Mouse (Mus musculus) CH12.LX (cell line): Measurements from ENCODE around the gene Dync2h1. TPM values are rescaled to one million over a fixed set of nuclear protein-coding genes. Genes with fewer than 3 reads are reported as not detected.

Experiments used
- DNase-seq: peaks from one replicate; pipeline ENCODE4 v3.0.0-alpha.2; 2013; ENCODE audit errors: extremely low read depth
- H3K27ac ChIP-seq: 2 replicates; pipeline ENCODE4 v1.5.1; 2012; ENCODE audit warnings: low read depth, mild to moderate bottlenecking, control low read depth, moderate library complexity; ENCODE audit not compliant: insufficient read depth
- H3K27me3 ChIP-seq: replicated peaks from 2 replicates; pipeline ENCODE3; 2012; ENCODE audit warnings: inconsistent platforms
- H3K36me3 ChIP-seq, 2 experiments: replicated peaks in 1 of 2; 2 replicates each; pipeline versions ENCODE3 to v1.6.1; 2012; ENCODE audit warnings: inconsistent platforms in 1 of 2, low read length in 1 of 2, mild to moderate bottlenecking in 1 of 2, mixed read lengths in 1 of 2, moderate library complexity in 1 of 2; ENCODE audit not compliant: control insufficient read depth in 1 of 2, insufficient read depth in 1 of 2
- H3K4me1 ChIP-seq, 2 experiments: 2 replicates each; pipeline ENCODE4 v1.6.1; 2012; ENCODE audit warnings: inconsistent platforms in 1 of 2, moderate library complexity in 1 of 2; ENCODE audit not compliant: insufficient read depth in 2 of 2, control insufficient read depth in 1 of 2
- H3K4me2 ChIP-seq: 2 replicates; pipeline ENCODE4 v1.6.1; 2012; ENCODE audit warnings: low read depth, mild to moderate bottlenecking, control low read depth; ENCODE audit not compliant: poor library complexity, insufficient read depth, severe bottlenecking
- H3K4me3 ChIP-seq, 3 experiments: fragments of 150-350 bp in 1 of 3; sonication (generic) in 1 of 3; replicated peaks in 1 of 3; 2 replicates each; pipeline versions ENCODE3 to v1.5.1; 2011 to 2012; ENCODE audit warnings: low read depth in 2 of 3, low read length in 2 of 3, mild to moderate bottlenecking in 2 of 3, moderate library complexity in 2 of 3, control low read depth in 1 of 3, improper control_type of control experiment in 1 of 3, inconsistent platforms in 1 of 3, mixed read lengths in 1 of 3; ENCODE audit not compliant: poor library complexity in 1 of 3
- H3K79me2 ChIP-seq: replicated peaks from 2 replicates; pipeline ENCODE4 v1.6.1; 2012; ENCODE audit warnings: mild to moderate bottlenecking, moderate library complexity; ENCODE audit not compliant: control insufficient read depth, poor library complexity, insufficient read depth, severe bottlenecking; ENCODE audit errors: extremely low read depth
- H3K9ac ChIP-seq: 2 replicates; pipeline ENCODE4 v1.6.1; 2012; ENCODE audit warnings: low read depth, mild to moderate bottlenecking, control low read depth, moderate library complexity; ENCODE audit not compliant: insufficient read depth
- H3K9me3 ChIP-seq: replicated peaks from 2 replicates; pipeline ENCODE3; 2012; ENCODE audit warnings: low read length, inconsistent platforms, mixed read lengths
- CHD1 ChIP-seq: IDR thresholded peaks from 2 replicates; pipeline ENCODE4 v1.6.1; 2012; ENCODE audit warnings: low read depth, low read length, improper control_type of control experiment, inconsistent platforms
- EP300 ChIP-seq: IDR thresholded peaks from 2 replicates; pipeline ENCODE4 v1.6.1; 2011; ENCODE audit warnings: low read length, improper control_type of control experiment
- ETS1 ChIP-seq: conservative IDR thresholded peaks from 2 replicates; pipeline ENCODE4 v1.6.1; 2012; ENCODE audit warnings: low read depth, mild to moderate bottlenecking, inconsistent platforms, low read length, improper control_type of control experiment, moderate library complexity
- GABPA ChIP-seq: IDR thresholded peaks from 2 replicates; pipeline ENCODE4 v1.6.1; 2012; ENCODE audit warnings: low read depth, low read length, improper control_type of control experiment, inconsistent platforms; ENCODE audit not compliant: insufficient replicate concordance
- HCFC1 ChIP-seq: IDR thresholded peaks from 2 replicates; pipeline ENCODE4 v1.6.1; 2012; ENCODE audit warnings: low read depth, mild to moderate bottlenecking, inconsistent platforms, low read length, improper control_type of control experiment
- IRF4 ChIP-seq: IDR thresholded peaks from 2 replicates; pipeline ENCODE4 v1.6.1; 2014; ENCODE audit warnings: low read depth, mild to moderate bottlenecking, inconsistent platforms, low read length, improper control_type of control experiment
- JUND ChIP-seq: conservative IDR thresholded peaks from 2 replicates; pipeline ENCODE4 v1.6.1; 2011; ENCODE audit warnings: low read depth, low read length, improper control_type of control experiment
- MAFK ChIP-seq: IDR thresholded peaks from 2 replicates; pipeline ENCODE4 v1.6.1; 2011; ENCODE audit warnings: low read length, improper control_type of control experiment; ENCODE audit not compliant: insufficient replicate concordance
- MAX ChIP-seq: IDR thresholded peaks from 2 replicates; pipeline ENCODE4 v1.6.1; 2011; ENCODE audit warnings: low read length, improper control_type of control experiment
- MEF2A ChIP-seq: IDR thresholded peaks from 2 replicates; pipeline ENCODE4 v1.6.1; 2014; ENCODE audit warnings: low read depth, mild to moderate bottlenecking, inconsistent platforms, low read length, improper control_type of control experiment, borderline replicate concordance
- MYC ChIP-seq: IDR thresholded peaks from 2 replicates; pipeline ENCODE4 v1.6.1; 2011; ENCODE audit warnings: low read depth, mild to moderate bottlenecking, improper control_type of control experiment, low read length
- NELFE ChIP-seq: IDR thresholded peaks from 2 replicates; pipeline ENCODE4 v1.6.1; 2011; ENCODE audit warnings: low read depth, low read length, improper control_type of control experiment
- POLR2A ChIP-seq: IDR thresholded peaks from 2 replicates; pipeline ENCODE4 v1.6.1; 2011; ENCODE audit warnings: low read depth, mild to moderate bottlenecking, improper control_type of control experiment, low read length
- TCF12 ChIP-seq: IDR thresholded peaks from 2 replicates; pipeline ENCODE4 v1.6.1; 2014; ENCODE audit warnings: low read depth, mild to moderate bottlenecking, inconsistent platforms, low read length, improper control_type of control experiment
- USF1 ChIP-seq: IDR thresholded peaks from 2 replicates; pipeline ENCODE4 v1.6.1; 2014; ENCODE audit warnings: low read depth, mild to moderate bottlenecking, inconsistent platforms, low read length, improper control_type of control experiment
- ZKSCAN1 ChIP-seq: IDR thresholded peaks from 2 replicates; pipeline ENCODE4 v1.6.1; 2012; ENCODE audit warnings: low read depth, inconsistent platforms, low read length, improper control_type of control experiment, borderline replicate concordance
- ZNF384 ChIP-seq: IDR thresholded peaks from 2 replicates; pipeline ENCODE4 v1.6.1; 2012; ENCODE audit warnings: low read depth, low read length, improper control_type of control experiment, inconsistent platforms
- dilution Hi-C: fragments of 300-500 bp; cut with MboI; formaldehyde crosslinking; loops from 2 replicates; pipeline ENCODE4 v1.14.3; 2020; ENCODE audit warnings: low sequenced_read_pairs; ENCODE audit not compliant: extremely low pct_unique_long_range_greater_than_20kb, extremely low pct_ligation_motif_present
- in situ Hi-C: fragments of 300-500 bp; cut with MboI; formaldehyde crosslinking; loops from 3 replicates; pipeline ENCODE4 v1.14.3; 2019; ENCODE audit warnings: low sequenced_read_pairs, low pct_ligation_motif_present, low pct_unique_long_range_greater_than_20kb, mixed read lengths
- polyA plus RNA-seq: library from polyadenylated mRNA; unstranded; fragments of >175 nt; gene quantifications from 2 replicates; pipeline ENCODE4 v1.2.1, GENCODE M21; 2012; ENCODE audit warnings: low read depth; ENCODE audit not compliant: insufficient read length
- total RNA-seq, 2 experiments: library from RNA; depleted of rRNA; stranded (reverse); fragments of 300-350 nt in 1 of 2; fragments of >200 nt in 1 of 2; gene quantifications; 2 replicates each; pipeline ENCODE4 v1.2.3; 2012 to 2014

The Dync2h1 gene
- total and polyA plus RNA-seq, 3 experiments = 2.9 to 4.9 (median 4.0) TPM

- Histone ChIP-seq H3K36me3 (peaks cover under 1 to 11% of the 10 kb centered on the region in 2 experiments), H3K79me2 (no peaks in the 10 kb centered on the region), H3K4me1 (no peaks in the 10 kb centered on the region), H3K9me3 (no peaks in the 10 kb centered on the region), H3K27me3 (no peaks in the 10 kb centered on the region), H3K9ac (no peak overlapping the region), H3K4me2 (no peak overlapping the region), H3K27ac (no peak overlapping the region), H3K4me3 (no peak overlapping the region)
- TF ChIP-seq ETS1 (no peak), EP300 (no peak), MEF2A (no peak), HCFC1 (no peak), CHD1 (no peak), POLR2A (no peak), TCF12 (no peak), ZKSCAN1 (no peak)
- in situ Hi-C loops (no loop called here), dilution Hi-C loops (no loop called here)
- DNase-seq = no peak
Observed at GRCm38 (mm10) chr9:6969171-6969570, 215.1 kb downstream of the Dync2h1 start.

- dilution Hi-C loops = no loop called here
- H3K4me1 ChIP-seq = no peaks in the 10 kb centered on the region
- in situ Hi-C loops = no loop called here
- no peak for DNase-seq
- H3K4me2 ChIP-seq = no peak overlapping the region
- H3K27ac ChIP-seq = no peak overlapping the region
- TF ChIP-seq MEF2A (no peak), MYC (no peak), POLR2A (no peak), USF1 (no peak), ZNF384 (no peak)
- TF ChIP-seq, all 38 proteins: peak for 0
- Histone ChIP-seq H3K79me2 (no peaks in the 10 kb centered on the region), H3K4me3 (no peak overlapping the region), H3K36me3 (peaks cover 5 to 18% of the 10 kb centered on the region in 2 experiments), H3K9ac (no peak overlapping the region), H3K27me3 (no peaks in the 10 kb centered on the region), H3K9me3 (no peaks in the 10 kb centered on the region)
Observed at GRCm38 (mm10) chr9:6965006-6965405, 219.2 kb downstream of the Dync2h1 start.

GRCm38 (mm10) chr9:6958311-6958710 is 225.9 kb downstream of the Dync2h1 start:
- H3K4me1 ChIP-seq = no peaks in the 10 kb centered on the region
- no peaks in the 10 kb centered on the region for H3K27me3 ChIP-seq
- H3K9ac ChIP-seq = no peak overlapping the region
- no peaks in the 10 kb centered on the region for H3K79me2 ChIP-seq
- in situ Hi-C loops (no loop called here), dilution Hi-C loops (no loop called here)
- no peaks in the 10 kb centered on the region for H3K9me3 ChIP-seq
- no peak overlapping the region for H3K4me3 ChIP-seq
- H3K4me2 ChIP-seq = no peak overlapping the region
- peaks cover 0 to 7% of the 10 kb centered on the region in 2 experiments for H3K36me3 ChIP-seq
- TF ChIP-seq IRF4 (no peak), GABPA (no peak), MAFK (peak; percentile 20; the same call in 1 of the 2 replicates), NELFE (no peak), JUND (no peak), MAX (no peak)
- no peak for DNase-seq
- no peak overlapping the region for H3K27ac ChIP-seq
